Mouse (Mus musculus): ENCODE measurements around the gene Xlr4b. TPM values are rescaled to one million over a fixed set of nuclear protein-coding genes. Genes with fewer than 3 reads are reported as not detected.
"Not testable (repeated sequence)": the region's sequence is repeated elsewhere in the genome, so short reads cannot be mapped to it uniquely, and the experiment has no call there.

Gene Xlr4b
- 1 to 10 TPM in 1 of 2 experiments, under 1 TPM in 1; 0.84 to 1.4 TPM for total RNA-seq (2021)

DNA sequence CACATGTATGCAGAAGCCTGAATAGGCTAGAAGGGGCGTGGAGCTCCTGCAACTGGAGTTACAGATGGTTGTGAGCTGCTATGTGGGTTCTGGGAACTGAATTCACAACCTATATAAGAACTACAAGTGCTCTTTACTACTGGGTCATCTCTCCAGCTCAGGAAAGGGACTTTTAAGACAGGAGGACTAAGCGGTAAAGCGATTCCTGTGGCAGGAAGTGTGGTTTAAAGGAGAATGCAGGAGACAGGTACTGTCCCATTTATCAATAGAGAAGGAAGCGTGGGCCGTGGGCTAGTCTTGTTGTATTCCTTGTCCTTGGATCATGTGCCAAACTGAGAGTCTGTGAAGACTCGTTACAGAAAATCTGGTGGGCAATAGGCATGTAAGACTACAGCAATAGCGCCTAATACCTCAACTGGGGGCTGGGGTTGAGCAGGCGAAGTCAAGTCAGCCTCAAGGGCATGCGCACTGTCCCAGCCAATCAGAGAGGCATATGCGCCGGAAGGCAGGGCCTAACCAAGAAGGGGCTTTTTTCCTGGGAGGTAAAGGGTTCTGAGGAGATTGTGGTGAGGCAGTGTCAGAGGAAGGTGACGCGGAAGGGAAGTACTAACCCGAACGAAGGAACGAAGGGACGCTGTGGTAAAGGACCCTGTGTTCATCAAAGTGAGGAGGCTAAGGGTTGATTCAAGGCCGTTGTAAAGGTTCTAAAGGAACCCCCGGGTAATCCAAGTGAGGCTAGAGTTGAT is at the start of gene Xlr4b:
Gene Xlr4b (plus strand): TSS at position 515 of the 746 bp plus-strand sequence.
- not testable (repeated sequence) for DNase-seq (ENCODE audit: extremely low spot score in 1 of 2, low spot score in 1 of 2)

DNA sequence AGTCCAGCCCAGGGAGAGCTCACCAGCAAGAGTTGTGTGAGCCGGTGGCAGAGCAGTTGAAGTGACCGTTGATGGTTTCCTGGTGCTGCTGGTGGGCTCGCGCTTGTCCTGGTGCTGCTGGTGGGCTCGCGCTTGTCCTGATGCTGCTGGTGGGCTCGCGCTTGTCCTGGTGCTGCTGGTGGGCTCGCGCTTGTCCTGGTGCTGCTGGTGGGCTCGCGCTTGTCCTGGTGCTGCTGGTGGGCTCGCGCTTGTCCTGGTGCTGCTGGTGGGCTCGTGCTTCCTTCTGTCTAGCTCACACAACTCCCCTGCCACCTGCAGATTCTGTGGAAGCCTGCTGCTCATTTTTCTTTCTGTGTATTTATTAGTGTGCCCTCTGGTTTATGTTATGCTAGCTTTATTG is 37.2 kb upstream of the Xlr4b start, which contains the start of gene Spin2d:
Gene Spin2d (minus strand): TSS at position 101 of the 400 bp plus-strand sequence.
- not testable (repeated sequence) for DNase-seq (ENCODE audit: extremely low spot score in 1 of 2, low spot score in 1 of 2)

DNA sequence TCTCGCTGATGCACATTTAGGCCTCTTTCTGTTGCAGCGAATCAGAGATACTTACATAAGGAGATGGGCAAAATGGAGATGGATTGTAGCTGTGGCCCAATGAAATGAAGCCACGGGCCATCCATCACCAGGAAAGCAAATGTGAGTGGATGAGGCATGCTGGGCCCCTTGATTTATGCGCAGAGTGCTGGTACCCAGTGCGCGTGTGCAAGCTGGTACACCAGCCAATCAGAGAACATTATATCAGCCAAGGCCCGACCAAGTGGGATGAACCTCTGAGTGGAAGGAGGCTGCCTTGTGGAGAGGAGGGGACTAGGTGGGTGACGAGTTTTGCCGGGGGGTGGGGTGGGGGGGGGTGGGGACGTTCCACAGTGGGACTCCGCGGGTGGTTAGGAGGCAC is 22.2 kb upstream of the Xlr4b start, which contains the start of gene Xlr3b:
Gene Xlr3b (plus strand): TSS at position 274 of the 400 bp plus-strand sequence.
- DNase-seq (ENCODE audit: extremely low spot score in 1 of 2, low spot score in 1 of 2), result not testable (repeated sequence)

DNA sequence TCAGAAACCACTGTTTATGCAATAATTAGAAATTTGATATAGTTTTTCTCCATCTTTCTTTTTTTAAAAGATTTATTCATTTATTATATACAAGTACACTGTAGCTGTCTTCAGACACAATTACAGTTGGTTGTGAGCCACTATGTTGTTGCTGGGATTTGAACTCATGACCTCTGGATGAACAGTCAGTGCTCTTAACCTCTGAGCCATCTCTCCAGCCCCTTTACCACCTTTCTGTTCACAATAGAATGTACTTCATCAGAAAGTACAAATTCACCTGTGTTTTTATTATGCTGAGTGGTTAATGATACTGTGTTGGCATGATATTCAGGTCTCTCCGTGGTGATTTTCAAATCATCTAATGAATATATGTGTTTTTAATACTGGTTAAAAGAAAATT is 11.2 kb downstream of the Xlr4b start:
- no peak for DNase-seq (ENCODE audit: extremely low spot score in 1 of 2, low spot score in 1 of 2)

DNA sequence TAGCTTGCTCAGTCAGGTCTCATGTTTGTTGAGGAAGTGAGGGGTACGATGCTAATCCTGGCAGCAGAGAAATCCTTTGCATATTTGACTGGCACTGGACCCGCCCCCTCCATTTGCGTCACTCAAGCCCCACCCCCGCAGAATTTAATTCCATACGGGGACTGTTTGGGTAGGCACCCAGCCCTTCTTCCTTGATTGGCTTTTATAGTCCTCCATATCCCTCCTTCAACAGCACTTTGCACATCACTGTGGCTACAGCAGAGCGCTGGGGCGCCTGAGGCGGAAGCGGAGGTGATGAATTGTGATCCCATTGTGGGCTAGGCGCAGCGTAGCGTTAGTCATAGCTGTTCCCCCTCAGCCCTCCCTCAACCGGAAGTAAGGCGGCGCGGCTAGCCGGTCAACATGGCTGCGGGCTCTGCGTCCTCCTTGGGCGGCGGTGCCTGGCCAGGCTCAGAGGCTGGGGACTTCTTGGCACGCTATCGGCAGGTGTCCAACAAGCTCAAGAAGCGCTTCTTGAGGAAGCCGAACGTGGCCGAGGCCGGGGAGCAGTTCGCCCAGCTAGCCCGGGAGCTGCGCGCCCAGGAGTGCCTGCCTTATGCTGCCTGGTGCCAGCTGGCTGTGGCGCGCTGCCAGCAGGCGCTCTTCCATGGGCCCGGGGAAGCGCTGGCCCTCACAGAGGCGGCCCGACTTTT is 13.9 kb downstream of the Xlr4b start, which contains the start of gene F8a:
Gene F8a (plus strand): TSS at position 378 of the 692 bp plus-strand sequence.
- peak; percentile 52 to 60 for DNase-seq (ENCODE audit: extremely low spot score in 1 of 2, low spot score in 1 of 2)

DNA sequence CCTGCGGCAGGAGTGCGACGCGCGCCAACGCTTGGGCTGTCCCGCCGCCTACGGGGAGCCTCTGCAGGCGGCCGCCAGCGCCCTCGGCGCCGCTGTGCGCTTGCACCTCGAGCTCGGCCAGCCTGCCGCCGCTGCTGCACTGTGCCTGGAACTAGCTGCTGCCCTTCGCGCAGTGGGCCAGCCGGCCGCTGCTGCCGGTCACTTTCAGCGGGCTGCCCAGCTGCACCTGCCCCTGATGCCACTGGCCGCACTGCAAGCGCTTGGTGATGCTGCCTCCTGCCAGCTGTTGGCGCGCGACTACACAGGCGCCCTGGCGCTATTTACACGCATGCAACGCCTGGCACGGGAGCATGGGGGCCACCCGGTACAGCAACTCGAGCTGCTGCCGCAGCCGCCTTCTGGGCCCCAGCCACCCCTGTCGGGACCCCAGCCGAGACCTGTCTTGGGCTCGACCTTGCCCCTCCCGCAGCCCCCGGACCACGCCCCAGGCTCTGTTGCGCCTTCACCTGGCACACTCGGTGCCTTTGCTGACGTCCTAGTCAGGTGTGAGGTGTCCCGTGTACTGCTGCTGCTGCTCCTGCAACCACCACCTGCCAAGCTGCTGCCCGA is 14.6 kb downstream of the Xlr4b start:
- peak in 1 of 2 experiments; percentile 21 for DNase-seq (ENCODE audit: extremely low spot score in 1 of 2, low spot score in 1 of 2)

DNA sequence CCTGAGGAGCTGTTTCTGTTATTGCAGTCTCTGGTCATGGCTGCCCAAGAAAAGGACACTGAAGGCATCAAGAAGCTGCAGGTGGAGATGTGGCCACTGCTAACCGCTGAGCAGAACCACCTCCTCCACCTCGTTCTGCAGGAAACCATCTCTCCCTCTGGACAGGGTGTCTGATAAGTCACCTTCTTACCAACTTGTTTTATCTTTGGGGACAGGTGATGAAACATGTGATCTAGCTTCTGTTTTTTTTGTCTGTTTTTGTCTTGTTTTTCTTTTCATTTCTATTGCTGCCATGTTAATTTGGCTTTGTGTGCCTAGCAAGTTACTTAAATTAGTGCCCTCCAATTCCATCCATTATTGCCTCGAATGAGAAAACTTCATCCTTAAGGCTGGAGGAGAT is 15.2 kb downstream of the Xlr4b start:
- no peak for DNase-seq (ENCODE audit: extremely low spot score in 1 of 2, low spot score in 1 of 2)

DNA sequence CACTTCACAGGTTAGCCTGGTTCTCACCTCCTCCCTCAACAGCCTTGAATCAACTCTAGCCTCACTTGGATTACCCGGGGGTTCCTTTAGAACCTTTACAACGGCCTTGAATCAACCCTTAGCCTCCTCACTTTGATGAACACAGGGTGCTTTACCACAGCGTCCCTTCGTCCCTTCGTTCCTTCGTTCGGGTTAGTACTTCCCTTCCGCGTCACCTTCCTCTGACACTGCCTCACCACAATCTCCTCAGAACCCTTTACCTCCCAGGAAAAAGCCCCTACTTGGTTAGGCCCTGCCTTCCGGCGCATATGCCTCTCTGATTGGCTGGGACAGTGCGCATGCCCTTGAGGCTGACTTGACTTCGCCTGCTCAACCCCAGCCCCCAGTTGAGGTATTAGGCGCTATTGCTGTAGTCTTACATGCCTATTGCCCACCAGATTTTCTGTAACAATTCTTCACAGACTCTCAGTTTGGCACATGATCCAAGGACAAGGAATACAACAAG is 28.7 kb downstream of the Xlr4b start, which contains the start of gene Xlr4c:
Gene Xlr4c (minus strand): TSS at position 310 of the 505 bp plus-strand sequence.
- not testable (repeated sequence) for DNase-seq (ENCODE audit: extremely low spot score in 1 of 2, low spot score in 1 of 2)

DNA sequence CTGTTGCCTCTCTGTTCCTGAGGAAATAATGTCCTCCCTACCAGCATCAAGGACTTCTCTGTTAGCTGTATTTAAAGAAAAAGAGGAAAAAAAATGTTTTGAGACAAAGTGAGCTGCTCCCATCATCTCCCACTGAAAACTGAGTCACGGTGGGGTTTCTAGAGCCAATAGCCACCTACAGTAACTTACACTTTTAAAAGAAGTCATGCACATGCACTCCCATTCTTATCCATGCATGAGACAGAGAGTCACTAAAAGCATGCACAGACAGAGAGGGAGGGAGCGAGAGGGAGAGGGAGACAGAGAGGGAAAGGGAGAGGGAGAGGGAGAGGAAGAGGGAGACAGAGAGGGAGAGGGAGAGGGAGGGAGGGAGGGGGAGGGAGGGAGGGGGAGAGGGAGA is 48.3 kb downstream of the Xlr4b start:
- not testable (repeated sequence) for DNase-seq (ENCODE audit: extremely low spot score in 1 of 2, low spot score in 1 of 2)

DNA sequence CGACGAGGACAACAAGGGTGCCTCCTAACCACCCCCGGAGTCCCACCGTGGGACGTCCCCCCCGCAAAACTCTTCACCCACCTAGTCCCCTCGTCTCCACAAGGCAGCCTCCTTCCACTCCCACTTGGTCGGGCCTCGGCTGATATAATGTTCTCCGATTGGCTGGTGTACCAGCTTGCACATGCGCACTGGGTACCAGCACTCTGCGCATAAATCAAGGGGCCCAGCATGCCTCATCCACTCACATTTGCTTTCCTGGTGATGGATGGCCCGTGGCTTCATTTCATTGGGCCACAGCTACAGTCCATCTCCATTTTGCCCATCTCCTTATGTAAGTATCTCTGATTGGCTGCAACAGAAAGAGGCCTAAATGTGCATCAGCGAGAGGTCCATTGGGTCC is 51.1 kb downstream of the Xlr4b start, which contains the start of gene Xlr3c:
Gene Xlr3c (minus strand): TSS at position 121 of the 400 bp plus-strand sequence.
- not testable (repeated sequence) for DNase-seq (ENCODE audit: extremely low spot score in 1 of 2, low spot score in 1 of 2)

Other genes starting within 250 kb of the Xlr4b start
- gene Zfp185, start 227.0 kb upstream of the Xlr4b start, total RNA-seq (2021), result 1 to 10 TPM in 1 of 2 experiments, under 1 TPM in 1; 0.69 to 1.5 TPM
- under 1 TPM; 0.25 to 0.38 TPM for gene Pnma5, start 177.2 kb upstream of the Xlr4b start, total RNA-seq (2021)
- gene Pnma3, start 149.5 kb upstream of the Xlr4b start, total RNA-seq (2021), result 10 to 100 TPM; 15.7 to 25.1 TPM
- gene Xlr4a, start 131.9 kb upstream of the Xlr4b start, total RNA-seq (2021), result 1 to 10 TPM in 1 of 2 experiments, not detected in 1; 2.7 TPM
- gene Xlr3a, start 117.2 kb upstream of the Xlr4b start, total RNA-seq (2021), result 1 to 10 TPM; 2.0 to 3.4 TPM
- gene Gm14685, start 97.3 kb upstream of the Xlr4b start, total RNA-seq (2021), result 1 to 10 TPM; 2.9 to 3.1 TPM
- not detected for gene Xlr5b, start 65.5 kb upstream of the Xlr4b start, total RNA-seq (2021)
- gene DXBay18, start 64.9 kb upstream of the Xlr4b start, total RNA-seq (2021), result 1 to 10 TPM in 1 of 2 experiments, under 1 TPM in 1; 0.63 to 1.3 TPM
- gene Spin2d, start 37.3 kb upstream of the Xlr4b start, total RNA-seq (2021), result not detected
- gene Xlr3b, start 22.1 kb upstream of the Xlr4b start, total RNA-seq (2021), result 10 to 100 TPM in 1 of 2 experiments, 1 to 10 TPM in 1; 5.5 to 14.6 TPM
- gene F8a, start 14.0 kb downstream of the Xlr4b start, total RNA-seq (2021), result 10 to 100 TPM; 15.0 to 16.0 TPM
- 1 to 10 TPM in 1 of 2 experiments, under 1 TPM in 1; 0.37 to 1.4 TPM for gene Xlr4c, start 28.8 kb downstream of the Xlr4b start, total RNA-seq (2021)
- gene Xlr3c, start 51.1 kb downstream of the Xlr4b start, total RNA-seq (2021), result under 1 TPM in 1 of 2 experiments, not detected in 1; 0.76 TPM
- gene Xlr5a, start 78.6 kb downstream of the Xlr4b start, total RNA-seq (2021), result not detected
- gene Xlr5c, start 78.6 kb downstream of the Xlr4b start, total RNA-seq (2021), result not detected
- gene Gm45015, start 122.5 kb downstream of the Xlr4b start, total RNA-seq (2021), result not detected
- 10 to 100 TPM; 11.2 to 12.2 TPM for gene Zfp275, start 128.3 kb downstream of the Xlr4b start, total RNA-seq (2021)
- gene Gm18336, start 184.4 kb downstream of the Xlr4b start, total RNA-seq (2021), result under 1 TPM in 1 of 2 experiments, not detected in 1; 0.16 TPM
- gene Zfp92, start 196.8 kb downstream of the Xlr4b start, total RNA-seq (2021), result 1 to 10 TPM; 1.6 to 3.1 TPM
- not detected for gene Trex2, start 221.0 kb downstream of the Xlr4b start, total RNA-seq (2021)
- gene Haus7, start 244.7 kb downstream of the Xlr4b start, total RNA-seq (2021), result 1 to 10 TPM; 6.9 to 7.5 TPM